Mouse (Mus musculus): ENCODE data around the gene Negr1. TPM values are rescaled to one million over a fixed set of nuclear protein-coding genes. Genes with fewer than 3 reads are reported as not detected.

Gene Negr1
- polyA plus RNA-seq, 1 experiment from 2014 or later = 2.1 TPM

DNA sequence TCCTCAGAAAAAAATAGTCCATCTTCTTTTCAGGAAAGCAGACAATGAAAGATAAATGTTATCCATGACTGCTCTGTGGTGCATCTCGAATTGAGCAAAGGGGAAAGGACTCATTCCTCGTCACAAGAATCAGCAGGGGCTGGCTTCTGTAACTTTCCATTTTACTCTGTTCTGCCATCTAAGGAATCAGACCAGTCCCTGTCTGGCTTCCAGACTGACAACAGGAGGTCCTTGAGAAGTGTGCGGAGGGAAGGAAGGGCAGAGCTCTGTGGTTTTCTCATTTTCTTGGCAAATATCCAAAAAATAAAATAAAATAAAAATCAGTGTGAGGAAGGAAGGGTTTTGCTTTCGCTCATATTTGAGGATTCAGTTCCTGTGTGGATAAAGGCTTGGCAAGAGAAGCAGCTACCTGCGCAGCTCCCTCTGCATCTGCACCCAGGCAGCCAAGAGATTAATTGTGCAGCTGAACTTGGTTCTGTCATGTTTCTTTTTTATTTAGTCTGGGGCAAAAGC lies 373.2 kb downstream of the Negr1 start:
- H3K27me3 ChIP-seq (ENCODE audit: poor library complexity, severe bottlenecking) = no peaks in the 10 kb centered on the region
- H3K9me3 ChIP-seq = no peaks in the 10 kb centered on the region
- no peak overlapping the region for H3K27ac ChIP-seq
- DNase-seq (ENCODE audit: extremely low spot score, low spot score) = no peak
- WGBS = 81% methylated on average over 5 of the region's 5 CpGs
- H3K36me3 ChIP-seq (replicated peaks) = no peaks in the 10 kb centered on the region
- H3K4me3 ChIP-seq = no peak overlapping the region
- H3K4me1 ChIP-seq = peaks cover 3% of the 10 kb centered on the region; the same call in 1 of the 2 replicates

DNA sequence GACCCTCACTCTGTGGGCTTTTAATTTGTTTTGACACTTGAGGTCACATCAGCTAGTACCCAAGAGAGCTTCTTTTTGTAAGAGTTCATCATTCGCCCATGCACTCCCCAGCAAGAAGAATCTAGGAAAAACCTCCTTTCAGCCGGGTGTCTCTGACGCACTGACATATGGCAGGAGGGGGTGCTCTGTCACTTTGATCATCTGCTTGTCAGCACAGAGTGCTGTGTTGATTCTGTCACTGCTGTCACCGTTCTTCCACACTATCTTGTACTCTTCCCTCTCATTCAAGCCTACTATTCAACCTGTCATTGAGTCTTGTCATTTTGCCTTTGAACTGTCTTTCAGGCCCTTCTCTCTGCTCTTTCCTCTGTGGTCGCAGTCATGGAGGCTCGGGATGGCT lies 385.8 kb downstream of the Negr1 start:
- Histone ChIP-seq H3K36me3 (replicated peaks) (no peaks in the 10 kb centered on the region), H3K4me3 (no peak overlapping the region), H3K4me1 (no peaks in the 10 kb centered on the region), H3K27me3 (ENCODE audit: poor library complexity, severe bottlenecking) (no peaks in the 10 kb centered on the region), H3K9me3 (no peaks in the 10 kb centered on the region), H3K27ac (no peak overlapping the region)
- WGBS = 82% methylated on average over 6 of the region's 6 CpGs
- no peak for DNase-seq (ENCODE audit: extremely low spot score, low spot score)

DNA sequence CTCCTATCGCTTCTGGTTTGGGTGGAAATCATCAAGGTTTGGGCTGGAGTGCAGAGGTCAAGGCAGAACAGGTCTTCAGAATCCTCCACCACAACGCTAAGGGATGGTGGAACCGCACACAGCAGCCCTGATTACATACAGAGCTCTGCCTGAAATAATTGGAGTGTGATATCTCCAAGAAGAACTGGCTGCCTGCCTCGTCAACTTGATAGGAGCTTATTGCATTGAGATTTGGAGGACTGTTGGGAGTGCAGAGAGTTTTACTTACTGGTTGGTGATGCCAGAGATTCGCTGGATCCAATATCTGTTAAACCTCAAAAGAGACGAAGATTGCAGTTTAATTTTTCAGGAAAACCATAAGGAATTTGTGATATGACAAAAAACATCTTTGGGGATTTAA lies 391.4 kb downstream of the Negr1 start:
- Histone ChIP-seq H3K27me3 (ENCODE audit: poor library complexity, severe bottlenecking) (no peaks in the 10 kb centered on the region), H3K4me1 (no peaks in the 10 kb centered on the region), H3K9me3 (no peaks in the 10 kb centered on the region), H3K4me3 (no peak overlapping the region), H3K27ac (no peak overlapping the region), H3K36me3 (replicated peaks) (no peaks in the 10 kb centered on the region)
- 88% methylated on average over 6 of the region's 6 CpGs for WGBS
- no peak for DNase-seq (ENCODE audit: extremely low spot score, low spot score)

DNA sequence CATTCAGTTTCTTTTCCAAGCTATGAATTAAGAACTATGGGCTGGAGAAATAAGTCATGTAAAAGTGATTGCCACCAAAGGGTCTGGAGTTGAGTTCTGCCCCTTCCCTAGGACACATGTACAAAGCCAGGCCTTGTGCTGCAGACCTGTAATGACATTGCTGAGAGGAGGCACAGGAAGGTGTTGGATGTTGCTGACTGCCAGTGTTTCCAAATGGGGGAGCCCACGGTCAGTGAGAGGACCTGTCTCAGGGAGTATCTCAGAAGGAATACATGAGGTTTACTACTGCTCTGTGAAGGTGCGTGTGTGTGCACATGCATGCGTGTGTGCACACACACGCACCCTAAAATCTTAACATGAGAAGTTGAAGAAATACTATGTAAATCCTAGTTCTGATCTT lies 393.5 kb downstream of the Negr1 start:
- no peak overlapping the region for H3K4me3 ChIP-seq
- H3K27me3 ChIP-seq (ENCODE audit: poor library complexity, severe bottlenecking) = no peaks in the 10 kb centered on the region
- no peak overlapping the region for H3K27ac ChIP-seq
- WGBS = 91% methylated on average over 4 of the region's 4 CpGs
- no peaks in the 10 kb centered on the region for H3K9me3 ChIP-seq
- H3K36me3 ChIP-seq (replicated peaks) = no peaks in the 10 kb centered on the region
- DNase-seq (ENCODE audit: extremely low spot score, low spot score) = no peak
- H3K4me1 ChIP-seq = no peaks in the 10 kb centered on the region

DNA sequence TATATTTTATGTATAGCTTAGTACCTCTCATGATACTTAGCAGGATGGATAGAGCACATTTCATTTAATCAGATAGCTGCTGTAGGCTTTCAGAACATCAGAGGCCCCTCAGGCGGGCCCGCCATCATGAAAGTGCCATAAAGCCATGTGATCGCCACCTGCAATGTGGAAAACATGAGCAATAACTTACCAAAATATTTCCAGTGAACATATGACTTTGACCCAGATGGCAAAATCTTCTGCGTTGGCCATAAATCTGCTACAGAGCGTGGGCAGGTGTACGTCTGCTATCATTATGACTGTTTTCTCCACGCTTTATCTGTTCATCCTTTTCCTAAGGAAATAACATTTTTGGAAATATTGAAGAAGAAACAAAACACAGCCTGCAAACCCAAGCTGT lies 397.0 kb downstream of the Negr1 start:
- no peaks in the 10 kb centered on the region for H3K36me3 ChIP-seq (replicated peaks)
- H3K27me3 ChIP-seq (ENCODE audit: poor library complexity, severe bottlenecking) = no peaks in the 10 kb centered on the region
- no peaks in the 10 kb centered on the region for H3K4me1 ChIP-seq
- DNase-seq (ENCODE audit: extremely low spot score, low spot score) = no peak
- H3K4me3 ChIP-seq = no peak overlapping the region
- no peak overlapping the region for H3K27ac ChIP-seq
- no peaks in the 10 kb centered on the region for H3K9me3 ChIP-seq
- 95% methylated on average over 7 of the region's 7 CpGs for WGBS

DNA sequence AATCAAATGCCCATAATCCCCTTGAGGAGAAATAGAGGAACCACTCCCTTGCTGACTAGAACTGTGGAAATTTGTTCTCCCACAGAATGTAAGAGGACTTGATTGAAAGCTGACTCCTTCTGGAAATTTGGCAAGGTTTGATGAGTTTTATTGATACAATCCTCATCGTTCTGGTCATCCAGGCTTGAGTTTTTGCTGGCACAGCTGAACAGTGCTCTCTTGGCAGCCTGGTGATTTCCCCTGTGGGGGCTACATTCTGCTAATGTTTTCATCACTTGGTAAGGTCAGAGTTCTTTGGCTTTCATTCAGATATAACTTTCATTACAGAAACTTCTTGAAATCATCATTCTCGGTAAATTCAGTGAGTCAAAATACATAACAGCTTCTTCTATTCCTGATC lies 407.2 kb downstream of the Negr1 start:
- Histone ChIP-seq H3K4me3 (no peak overlapping the region), H3K27me3 (ENCODE audit: poor library complexity, severe bottlenecking) (no peaks in the 10 kb centered on the region), H3K27ac (no peak overlapping the region), H3K9me3 (no peaks in the 10 kb centered on the region), H3K36me3 (replicated peaks) (no peaks in the 10 kb centered on the region), H3K4me1 (no peaks in the 10 kb centered on the region)
- DNase-seq (ENCODE audit: extremely low spot score, low spot score) = no peak
- whole genome bisulfite sequencing = 86% methylated on average over 2 of the region's 2 CpGs

DNA sequence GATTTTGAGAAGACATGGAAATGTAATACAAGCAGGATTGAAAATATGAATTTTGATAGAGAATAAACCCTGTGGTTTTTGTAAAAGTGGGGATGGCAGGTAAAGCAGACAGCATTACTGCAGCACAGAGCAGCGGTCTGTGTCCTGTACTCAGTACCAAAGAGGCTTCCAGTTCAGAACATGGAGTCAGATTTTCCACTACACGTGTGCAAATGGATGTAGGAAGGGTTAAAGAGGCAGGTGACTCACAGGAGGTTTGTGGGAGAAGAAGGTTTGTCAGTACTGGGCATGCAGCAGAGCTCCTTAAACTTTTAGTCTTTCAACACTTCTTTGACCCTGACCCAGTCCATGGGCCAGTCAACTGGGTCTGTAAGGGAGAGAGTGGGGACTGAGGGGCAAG lies 409.5 kb downstream of the Negr1 start:
- 88% methylated on average over 2 of the region's 2 CpGs for WGBS

DNA sequence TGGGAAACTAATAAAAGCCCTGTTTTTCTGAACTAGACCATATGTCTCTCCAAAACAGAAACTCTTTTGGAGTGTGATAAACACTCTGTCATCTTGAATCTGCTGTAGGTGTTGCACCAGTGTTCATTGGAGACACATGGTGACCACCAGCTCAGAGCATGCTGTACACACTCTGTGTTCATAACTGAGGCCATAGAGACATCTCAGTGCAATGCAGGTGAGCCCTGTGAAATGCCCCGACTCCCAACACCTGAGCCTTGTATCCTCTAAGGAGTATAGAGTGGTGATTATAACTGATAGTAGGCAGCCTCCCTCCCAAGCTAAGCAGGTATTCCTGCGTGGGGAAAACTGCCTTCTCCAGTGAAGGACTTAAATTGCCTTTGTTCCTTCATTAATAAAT lies 415.2 kb downstream of the Negr1 start:
- DNase-seq (ENCODE audit: extremely low spot score, low spot score) = no peak
- no peaks in the 10 kb centered on the region for H3K4me1 ChIP-seq
- H3K4me3 ChIP-seq = no peak overlapping the region
- no peak overlapping the region for H3K27ac ChIP-seq
- no peaks in the 10 kb centered on the region for H3K9me3 ChIP-seq
- no peaks in the 10 kb centered on the region for H3K27me3 ChIP-seq (ENCODE audit: poor library complexity, severe bottlenecking)
- WGBS = 75% methylated on average over 2 of the region's 2 CpGs
- H3K36me3 ChIP-seq (replicated peaks) = no peaks in the 10 kb centered on the region

More for the DNA sequence above, 409.5 kb downstream of the Negr1 start:
- no peak for DNase-seq (ENCODE audit: extremely low spot score, low spot score)
- Histone ChIP-seq H3K9me3 (no peaks in the 10 kb centered on the region), H3K4me3 (no peak overlapping the region), H3K27me3 (ENCODE audit: poor library complexity, severe bottlenecking) (no peaks in the 10 kb centered on the region), H3K27ac (no peak overlapping the region), H3K36me3 (replicated peaks) (no peaks in the 10 kb centered on the region), H3K4me1 (no peaks in the 10 kb centered on the region)

DNA sequence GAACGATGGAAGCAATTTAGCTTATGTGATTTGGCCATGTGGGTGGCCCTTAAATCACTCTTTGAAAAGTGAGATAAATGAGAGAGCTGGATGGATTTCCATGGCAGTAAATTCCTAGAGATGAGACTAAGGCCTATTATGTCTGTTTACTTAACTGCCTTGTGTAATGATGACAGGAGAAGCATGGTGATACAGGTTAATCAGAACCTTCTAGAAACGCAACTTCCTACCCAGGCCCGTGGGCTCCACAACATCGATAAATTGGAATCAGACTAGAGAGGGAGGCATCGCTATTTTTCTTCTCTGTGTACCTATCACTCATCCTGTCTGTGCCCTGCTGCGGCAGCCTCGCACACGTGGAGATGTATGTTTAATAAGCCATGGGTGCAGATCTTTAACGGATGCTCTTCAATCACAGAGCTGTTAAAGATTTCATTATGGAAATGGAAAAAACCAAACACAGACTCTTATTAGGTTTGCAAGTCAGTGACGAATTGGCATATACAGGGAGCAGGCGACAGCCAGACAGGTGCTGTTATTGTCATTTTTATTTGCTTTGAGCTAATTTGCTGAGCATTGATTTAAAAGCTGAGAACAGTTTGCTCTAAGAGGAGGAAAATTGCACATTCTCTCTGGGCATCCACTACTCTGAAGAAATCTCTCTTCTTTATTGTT lies 418.6 kb downstream of the Negr1 start:
- Histone ChIP-seq H3K27me3 (ENCODE audit: poor library complexity, severe bottlenecking) (no peaks in the 10 kb centered on the region), H3K9me3 (no peaks in the 10 kb centered on the region), H3K27ac (no peak overlapping the region), H3K4me3 (no peak overlapping the region), H3K4me1 (no peaks in the 10 kb centered on the region), H3K36me3 (replicated peaks) (no peaks in the 10 kb centered on the region)
- 93% methylated on average over 11 of the region's 11 CpGs for WGBS
- no peak for DNase-seq (ENCODE audit: extremely low spot score, low spot score)

DNA sequence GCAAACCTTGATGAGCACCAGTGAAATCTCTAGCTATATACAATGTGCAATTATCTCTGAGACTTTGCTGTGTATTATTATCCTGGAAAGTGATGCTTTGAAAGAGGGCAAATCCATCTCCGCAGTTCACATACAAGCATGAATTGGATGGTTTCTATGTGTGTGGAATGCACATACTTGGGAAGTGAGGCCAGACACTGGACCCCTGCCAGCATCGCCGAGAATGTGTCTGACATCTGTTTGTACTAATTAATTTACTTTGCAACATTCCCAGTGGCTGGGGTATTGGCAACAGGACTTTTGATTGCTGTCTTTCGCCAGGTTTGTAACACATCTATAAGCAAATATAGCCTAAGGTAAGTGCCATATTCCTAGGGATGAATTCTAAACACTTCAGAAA lies 420.5 kb downstream of the Negr1 start:
- Histone ChIP-seq H3K27me3 (ENCODE audit: poor library complexity, severe bottlenecking) (no peaks in the 10 kb centered on the region), H3K9me3 (no peaks in the 10 kb centered on the region), H3K27ac (no peak overlapping the region), H3K4me1 (no peaks in the 10 kb centered on the region), H3K36me3 (replicated peaks) (no peaks in the 10 kb centered on the region), H3K4me3 (no peak overlapping the region)
- 79% methylated on average over 4 of the region's 4 CpGs for WGBS
- no peak for DNase-seq (ENCODE audit: extremely low spot score, low spot score)

DNA sequence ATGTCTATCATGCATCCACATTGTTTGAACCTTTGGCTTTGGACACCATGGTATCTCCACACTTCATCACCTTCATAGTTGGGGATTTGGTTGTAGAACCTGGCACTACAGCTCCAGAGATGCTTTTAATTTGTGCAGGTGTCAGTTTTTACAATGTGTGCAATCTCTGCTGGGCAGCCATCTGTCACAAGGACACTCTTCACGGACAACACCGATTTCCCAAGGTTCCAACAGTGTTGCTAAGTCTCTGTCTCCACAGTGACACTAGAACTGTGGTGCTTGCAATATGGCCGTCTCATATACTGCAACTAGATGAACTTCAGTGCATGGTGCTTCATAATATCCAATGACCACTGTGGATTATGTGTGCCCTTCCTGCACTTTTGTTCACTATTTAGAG lies 425.5 kb downstream of the Negr1 start:
- Histone ChIP-seq H3K27ac (no peak overlapping the region), H3K27me3 (ENCODE audit: poor library complexity, severe bottlenecking) (no peaks in the 10 kb centered on the region), H3K4me1 (no peaks in the 10 kb centered on the region), H3K9me3 (no peaks in the 10 kb centered on the region), H3K36me3 (replicated peaks) (no peaks in the 10 kb centered on the region), H3K4me3 (no peak overlapping the region)
- 96% methylated on average over 3 of the region's 3 CpGs for WGBS
- no peak for DNase-seq (ENCODE audit: extremely low spot score, low spot score)

DNA sequence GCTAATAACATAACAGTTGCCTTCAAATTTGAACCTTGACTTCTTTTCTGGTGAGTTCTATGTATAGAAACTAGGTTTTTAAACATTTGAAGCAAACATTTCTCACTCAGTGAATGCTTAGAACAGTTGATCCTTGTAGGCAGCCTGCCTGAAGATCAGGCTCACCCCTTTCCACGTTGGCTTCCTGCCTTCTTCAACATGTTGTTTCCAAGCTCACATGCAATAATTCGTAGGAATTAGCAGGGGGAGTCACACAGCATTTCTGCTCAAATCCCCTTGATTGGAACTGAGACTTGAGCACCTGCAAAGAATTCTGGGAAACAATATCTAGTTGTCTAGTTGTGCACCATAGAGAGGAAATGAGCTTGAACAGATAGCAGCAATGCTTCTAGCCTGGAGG lies 430.6 kb downstream of the Negr1 start:
- Histone ChIP-seq H3K27ac (no peak overlapping the region), H3K4me3 (no peak overlapping the region), H3K4me1 (no peaks in the 10 kb centered on the region), H3K27me3 (ENCODE audit: poor library complexity, severe bottlenecking) (no peaks in the 10 kb centered on the region), H3K36me3 (replicated peaks) (no peaks in the 10 kb centered on the region), H3K9me3 (no peaks in the 10 kb centered on the region)
- DNase-seq (ENCODE audit: extremely low spot score, low spot score) = no peak
- 73% methylated on average over 2 of the region's 2 CpGs for WGBS

DNA sequence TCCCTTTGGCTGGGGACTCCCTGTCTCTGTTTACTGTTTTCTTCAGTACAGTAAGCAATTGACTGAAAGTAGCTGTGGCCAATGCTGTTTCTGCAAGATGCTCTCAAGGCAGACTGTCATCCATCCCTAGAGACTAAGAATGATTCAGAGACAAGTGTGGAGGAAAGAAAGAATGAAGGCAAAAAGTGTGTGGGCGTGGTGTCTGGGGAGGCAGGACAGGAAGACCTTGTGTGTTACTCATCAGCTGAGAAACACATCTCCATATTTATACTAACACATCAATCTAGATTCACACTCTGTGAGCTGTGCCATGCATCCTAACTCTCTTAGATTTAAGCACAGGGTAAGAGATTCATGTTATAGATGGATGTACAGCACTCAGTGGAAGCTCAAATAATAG lies 431.2 kb downstream of the Negr1 start:
- Histone ChIP-seq H3K4me1 (no peaks in the 10 kb centered on the region), H3K4me3 (no peak overlapping the region), H3K27me3 (ENCODE audit: poor library complexity, severe bottlenecking) (no peaks in the 10 kb centered on the region), H3K27ac (no peak overlapping the region), H3K9me3 (no peaks in the 10 kb centered on the region), H3K36me3 (replicated peaks) (no peaks in the 10 kb centered on the region)
- 76% methylated on average over 1 of the region's 1 CpGs for WGBS
- DNase-seq (ENCODE audit: extremely low spot score, low spot score) = no peak
